Mouse (Mus musculus): ENCODE results near the gene Olfr980. TPM values are rescaled to one million over a fixed set of nuclear protein-coding genes. Genes with fewer than 3 reads are reported as not detected.
"Not testable (repeated sequence)": the region's sequence is repeated elsewhere in the genome, so short reads cannot be mapped to it uniquely, and the experiment has no call there.

Olfr980 gene
- total RNA-seq (2021): not detected

DNA sequence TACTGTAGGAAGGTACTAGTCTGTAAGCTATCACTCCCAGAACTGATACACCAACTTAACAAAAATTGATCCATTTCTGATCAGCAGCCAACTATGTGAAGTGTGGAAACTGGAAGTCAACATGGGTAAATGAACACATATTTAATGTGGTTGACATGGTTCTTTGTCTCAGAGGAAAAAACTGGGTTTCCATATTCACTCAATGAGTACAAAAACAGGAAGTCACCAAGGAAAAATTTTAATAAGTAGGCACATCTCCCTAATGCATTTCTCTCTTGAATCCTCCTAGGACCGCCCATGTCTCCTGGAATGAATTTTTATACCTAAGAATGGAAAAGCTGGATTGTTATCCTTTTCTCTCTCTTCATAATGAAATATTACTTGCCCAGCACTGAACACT lies at the start of gene Olfr980:
TSS of gene Olfr980 (minus strand) at position 101 of the 400 bp plus-strand sequence.
- no peak for DNase-seq (ENCODE audit: low spot score)
- intact Hi-C loops (cut with DNase I): no loop called here

DNA sequence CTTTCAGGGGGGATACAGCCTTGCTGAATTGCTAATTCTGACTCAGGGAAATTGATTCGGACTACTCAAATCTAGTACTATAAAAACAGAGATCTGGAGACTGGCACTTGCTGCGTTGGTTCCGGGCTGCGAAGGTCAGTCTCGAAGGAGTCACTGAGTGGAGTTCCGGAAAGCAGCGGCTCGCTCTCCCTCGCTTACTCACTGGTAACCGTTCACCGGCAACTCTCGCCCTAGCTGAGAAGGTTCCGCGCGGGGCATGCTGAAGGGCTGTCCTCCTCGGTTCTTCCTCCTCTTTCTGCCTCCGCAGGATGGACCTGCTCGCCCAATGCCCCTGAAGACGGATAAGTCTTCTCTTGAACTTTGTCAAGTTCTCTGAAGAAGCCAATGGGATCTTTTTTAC lies 40.8 kb upstream of the Olfr980 start:
- intact Hi-C loops (cut with DNase I): no loop called here
- DNase-seq (ENCODE audit: low spot score): no peak

DNA sequence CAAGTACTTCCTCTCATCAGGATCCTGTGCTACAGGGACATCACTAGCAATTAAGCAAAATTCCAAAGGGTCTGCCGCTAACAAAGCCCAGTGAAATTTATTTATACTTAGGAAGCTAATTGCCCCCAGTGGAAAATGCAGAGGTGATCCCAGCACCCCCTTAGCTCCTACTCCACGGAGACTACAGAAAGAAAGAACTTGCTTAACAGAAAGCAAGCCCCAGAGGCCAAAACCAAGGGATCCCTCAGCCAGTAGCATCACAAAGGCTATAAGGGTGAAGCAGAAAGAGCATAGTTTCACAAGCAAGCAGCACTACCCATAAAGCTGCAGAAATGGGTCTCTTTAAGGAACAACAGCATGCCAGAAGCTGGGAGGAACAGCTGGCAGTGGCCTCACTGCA lies 11.8 kb upstream of the Olfr980 start, which contains the start of gene Olfr981:
TSS of gene Olfr981 (plus strand) at position 301 of the 400 bp plus-strand sequence.
- no peak for DNase-seq (ENCODE audit: low spot score)
- intact Hi-C loops (cut with DNase I): no loop called here

DNA sequence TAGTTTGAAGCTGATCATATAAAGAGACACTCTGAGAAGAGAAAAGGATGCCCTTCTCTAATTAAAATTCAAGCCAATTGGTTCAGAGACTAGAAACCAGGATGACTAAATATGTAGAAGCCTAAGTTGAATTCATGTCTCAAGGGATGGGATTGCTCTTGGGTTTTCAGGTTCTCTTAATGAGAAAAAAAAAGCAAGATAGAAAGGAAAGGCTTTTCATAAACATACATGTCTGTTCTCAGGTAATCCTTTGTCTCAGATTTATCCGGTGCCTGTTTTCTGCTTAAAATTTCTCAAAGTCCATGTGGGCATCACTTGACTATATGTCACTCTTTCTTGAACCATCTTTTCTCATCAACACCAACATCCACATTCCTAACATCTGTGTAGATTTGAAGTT lies 6.0 kb downstream of the Olfr980 start, which contains the start of gene Olfr979:
TSS of gene Olfr979 (minus strand) at position 101 of the 400 bp plus-strand sequence.
- intact Hi-C loops (cut with DNase I): no loop called here
- DNase-seq (ENCODE audit: low spot score): no peak

DNA sequence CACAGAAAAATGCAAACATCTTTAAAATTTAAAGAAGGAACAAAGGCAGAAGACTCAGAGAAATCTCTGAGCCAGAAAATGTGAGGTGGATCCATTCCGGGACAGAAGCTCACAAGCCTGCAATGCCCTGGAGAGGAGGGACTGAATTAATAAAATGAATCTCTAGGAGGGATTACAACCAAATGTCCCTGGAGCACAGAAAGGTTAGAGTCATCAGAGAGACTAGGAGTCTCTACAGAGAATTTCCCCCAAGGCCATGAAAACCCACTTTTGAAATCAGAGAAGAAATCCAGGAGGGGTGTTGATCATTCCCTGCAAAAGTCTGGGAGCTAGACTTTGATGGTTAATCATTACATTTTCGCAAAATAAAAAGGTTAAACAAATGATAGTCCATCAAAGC lies 17.6 kb downstream of the Olfr980 start, which contains the start of gene Olfr978:
TSS of gene Olfr978 (plus strand) at position 301 of the 400 bp plus-strand sequence.
- no peak for DNase-seq (ENCODE audit: low spot score)
- intact Hi-C loops (cut with DNase I): no loop called here

DNA sequence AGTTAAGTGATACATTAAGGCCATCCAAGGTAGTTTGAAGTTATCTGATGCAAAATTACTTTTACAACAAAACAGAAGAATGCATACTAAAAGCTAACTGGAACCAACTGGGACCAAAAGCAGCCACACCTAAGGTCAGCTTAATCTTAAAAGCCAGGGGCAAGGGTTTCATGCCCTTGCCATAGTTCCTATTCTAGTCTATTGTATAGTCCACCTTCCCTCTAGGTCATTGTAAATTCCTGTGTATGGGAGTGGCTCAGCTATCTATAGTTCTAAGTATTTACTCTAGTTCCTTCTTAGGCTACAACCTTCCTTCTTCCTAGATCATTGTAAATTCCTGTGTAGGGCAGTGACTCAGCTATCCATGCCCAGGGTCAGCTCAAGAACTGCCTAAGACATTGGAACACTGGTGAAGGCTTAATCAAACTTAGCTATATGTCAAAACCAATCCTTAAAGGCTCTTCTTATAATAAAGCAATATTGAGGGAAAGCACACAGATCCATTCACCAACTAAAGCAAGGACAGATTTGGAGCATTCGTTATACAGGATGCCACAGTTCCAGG lies 32.7 kb downstream of the Olfr980 start:
- intact Hi-C loops (cut with DNase I); DNase-seq (ENCODE audit: low spot score): not testable (repeated sequence)

DNA sequence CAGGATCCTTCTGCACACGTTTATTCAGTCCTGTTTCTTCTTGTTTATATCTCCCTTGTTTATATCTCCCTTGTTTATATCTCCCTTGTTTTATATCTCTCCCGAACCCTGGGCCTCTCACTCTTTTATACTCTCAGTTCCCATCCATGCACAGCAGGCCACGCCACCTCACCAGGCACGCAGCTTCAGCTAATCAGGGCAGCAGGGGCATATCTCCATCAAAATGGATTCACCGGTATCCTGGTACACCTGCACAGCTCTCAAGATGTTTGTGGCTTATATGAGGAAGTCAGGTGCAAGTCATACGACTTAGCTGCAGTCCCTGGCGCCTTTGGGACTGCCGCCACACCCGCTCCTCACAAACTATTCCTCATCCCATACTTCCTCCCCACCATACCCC lies 48.3 kb downstream of the Olfr980 start, which contains the start of gene Olfr976:
TSS of gene Olfr976 (minus strand) at position 101 of the 400 bp plus-strand sequence.
- DNase-seq (ENCODE audit: low spot score); intact Hi-C loops (cut with DNase I): not testable (repeated sequence)

Other genes with a start within 250 kb of the Olfr980 start
- not detected for gene Olfr968, start 226.3 kb downstream of the Olfr980 start, total RNA-seq (2021)
- gene Olfr969, start 218.6 kb downstream of the Olfr980 start, total RNA-seq (2021): not detected
- gene Olfr970, start 200.7 kb downstream of the Olfr980 start, total RNA-seq (2021): not detected
- gene Olfr971, start 172.7 kb downstream of the Olfr980 start, total RNA-seq (2021): not detected
- gene Olfr972, start 143.2 kb downstream of the Olfr980 start, total RNA-seq (2021): not detected
- not detected for gene Olfr229, start 102.2 kb downstream of the Olfr980 start, total RNA-seq (2021)
- not detected for gene Olfr974, start 72.1 kb downstream of the Olfr980 start, total RNA-seq (2021)
- gene Olfr975, start 57.5 kb downstream of the Olfr980 start, total RNA-seq (2021): not detected
- not detected for gene Olfr976, start 48.4 kb downstream of the Olfr980 start, total RNA-seq (2021)
- not detected for gene Olfr978, start 17.5 kb downstream of the Olfr980 start, total RNA-seq (2021)
- gene Olfr979, start 6.1 kb downstream of the Olfr980 start, total RNA-seq (2021): not detected
- gene Olfr981, start 11.9 kb upstream of the Olfr980 start, total RNA-seq (2021): not detected
- gene Olfr982, start 64.2 kb upstream of the Olfr980 start, total RNA-seq (2021): not detected
- not detected for gene Olfr983, start 84.0 kb upstream of the Olfr980 start, total RNA-seq (2021)
- not detected for gene Olfr984, start 104.6 kb upstream of the Olfr980 start, total RNA-seq (2021)
- not detected for gene Olfr985, start 120.6 kb upstream of the Olfr980 start, total RNA-seq (2021)
- not detected for gene Tmem225, start 138.5 kb upstream of the Olfr980 start, total RNA-seq (2021)
- not detected for gene Olfr986, start 171.3 kb upstream of the Olfr980 start, total RNA-seq (2021)
- gene Zfp202, start 182.7 kb upstream of the Olfr980 start, total RNA-seq (2021): 1 to 10 TPM; 2.4 TPM